Mouse (Mus musculus): ENCODE measurements around the gene Ctsg.

- TF ChIP-seq CTCF (conservative IDR thresholded peaks at IDR 0.05; ENCODE audit: low read length) (no peak), POU5F1 (IDR thresholded peaks at IDR 0.05; ENCODE audit: borderline replicate concordance, low read length) (no peak)
Observed at GRCm38 (mm10) chr14:56086711-56087110, 15.7 kb downstream of the Ctsg start.

Measured in E14TG2a.4 (cell line).